Mouse (Mus musculus) forebrain, embryonic 14.5 days (tissue): ENCODE results near the gene Zfp598. TPM values are rescaled to one million over a fixed set of nuclear protein-coding genes. Genes with fewer than 3 reads are reported as not detected.

ENCODE experiments used
- ATAC-seq: fragments of 200-750 bp; cut with Nextera tagmentation; 2 replicates; pipeline ENCODE4 v1.8.0; 2017; ENCODE audit warnings: mild to moderate bottlenecking, moderate library complexity
- DNase-seq: peaks from one replicate; pipeline ENCODE4 v3.0.0-alpha.2; 2015; ENCODE audit warnings: low spot score
- H3K27ac ChIP-seq: fragments of 300-500 bp; sonication (generic); 2 replicates; pipeline ENCODE4 v1.5.1; 2014; ENCODE audit warnings: low read depth, mild to moderate bottlenecking, control low read depth, low read length, moderate library complexity
- H3K27me3 ChIP-seq: fragments of 300-500 bp; sonication (generic); replicated peaks from 2 replicates; pipeline ENCODE4 v1.6.1; 2014; ENCODE audit warnings: low read length, control low read depth, mixed read lengths; ENCODE audit not compliant: control insufficient read depth, insufficient read depth
- H3K36me3 ChIP-seq: fragments of 300-500 bp; sonication (generic); 2 replicates; pipeline ENCODE4 v1.6.1; 2014; ENCODE audit warnings: low read length, control low read depth; ENCODE audit not compliant: control insufficient read depth, insufficient read depth
- H3K4me1 ChIP-seq: fragments of 300-500 bp; sonication (generic); 2 replicates; pipeline ENCODE4 v1.6.1; 2014; ENCODE audit warnings: antibody characterized with exemption, low read length, control low read depth; ENCODE audit not compliant: control insufficient read depth, insufficient read depth
- H3K4me2 ChIP-seq: fragments of 300-500 bp; sonication (generic); 2 replicates; pipeline ENCODE4 v1.6.1; 2014; ENCODE audit warnings: mild to moderate bottlenecking, control low read depth, low read length
- H3K4me3 ChIP-seq: fragments of 300-500 bp; sonication (generic); 2 replicates; pipeline ENCODE4 v1.5.1; 2014; ENCODE audit warnings: low read depth, low read length, control low read depth
- H3K9ac ChIP-seq: fragments of 300-500 bp; sonication (generic); 2 replicates; pipeline ENCODE4 v1.6.1; 2014; ENCODE audit warnings: mild to moderate bottlenecking, low read length, control low read depth, moderate library complexity
- H3K9me3 ChIP-seq: fragments of 300-500 bp; sonication (generic); replicated peaks from 2 replicates; pipeline ENCODE4 v1.6.1; 2016; ENCODE audit warnings: low read length, control low read depth, mixed read lengths; ENCODE audit not compliant: control insufficient read depth
- WGBS: fragments of 180-500 bp; shearing (Covaris S2); extraction: QIAGEN DNeasy Blood & Tissue Kit; methylation state at CpG from one replicate; pipeline ENCODE4 v1.1.7; 2014; 5-methylcytosine and 5-hydroxymethylcytosine counted together
- polyA plus RNA-seq: library from polyadenylated mRNA; unstranded; fragments of >200 nt; fragmentation: Nextera tagmentation; extraction: Ambion mirVana; gene quantifications from 2 replicates; pipeline ENCODE4 v1.2.1, GENCODE M21; 2014

Gene Zfp598
- polyA plus RNA-seq, 1 experiment from 2014 or later: 14.9 TPM

GRCm38 (mm10) chr17:24644030-24644715, 25.3 kb upstream of the Zfp598 start:
- peak overlapping the region; percentile 14; the same call in 1 of the 2 replicates for H3K27ac ChIP-seq
- H3K4me2 ChIP-seq: no peak overlapping the region
- no peaks in the 10 kb centered on the region for H3K9me3 ChIP-seq
- H3K27me3 ChIP-seq: no peaks in the 10 kb centered on the region
- 63% methylated on average over 7 of the region's 7 CpGs for WGBS
- no peak for DNase-seq
- no peak for ATAC-seq
- no peaks in the 10 kb centered on the region for H3K4me1 ChIP-seq
- no peak overlapping the region for H3K4me3 ChIP-seq
- no peak overlapping the region for H3K9ac ChIP-seq
- no peaks in the 10 kb centered on the region for H3K36me3 ChIP-seq

DNA sequence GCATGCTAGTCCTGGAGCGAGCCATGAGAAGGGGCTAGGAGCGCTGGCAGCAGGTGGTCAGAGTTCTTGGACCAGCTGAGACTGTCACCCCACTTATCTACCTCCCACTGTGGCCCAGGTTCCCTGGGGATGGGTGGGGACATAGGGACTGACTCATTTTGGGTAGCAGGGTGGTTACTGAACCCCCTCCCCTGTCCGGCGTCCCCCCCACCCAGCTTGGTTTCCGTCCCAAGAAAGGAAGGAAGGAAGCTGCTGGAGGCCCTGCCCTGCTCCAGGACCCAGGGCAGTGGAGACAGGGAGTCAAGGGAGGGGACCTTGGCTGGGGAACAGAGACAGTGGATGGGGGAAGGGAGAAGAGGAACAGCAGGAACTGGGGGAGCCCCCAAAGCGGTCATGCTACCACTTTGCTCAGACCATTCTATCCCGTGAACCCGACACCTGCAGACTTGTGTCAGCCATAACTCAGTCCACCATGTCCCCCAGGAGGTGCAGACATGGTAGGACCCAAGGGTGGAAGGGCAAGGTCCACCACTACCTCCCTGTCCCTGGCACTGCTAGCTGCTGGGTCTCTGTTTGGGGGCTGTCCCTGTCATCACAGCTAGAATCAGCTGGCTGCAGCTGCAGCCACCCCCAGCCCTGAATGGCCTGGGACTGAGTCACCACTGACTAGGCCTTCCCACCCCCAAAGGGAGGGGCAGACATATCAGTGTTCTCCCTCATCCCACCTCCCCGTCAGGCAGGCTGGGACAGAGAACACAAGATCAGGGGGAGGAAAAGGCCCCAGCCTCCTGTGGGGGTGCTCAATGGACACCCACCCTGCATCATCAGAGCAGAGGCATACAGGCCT, 24.4 kb upstream of the Zfp598 start:
- H3K4me3 ChIP-seq: no peak overlapping the region
- no peaks in the 10 kb centered on the region for H3K36me3 ChIP-seq
- H3K4me1 ChIP-seq: peaks cover 3% of the 10 kb centered on the region
- no peaks in the 10 kb centered on the region for H3K9me3 ChIP-seq
- 89% methylated on average over 9 of the region's 9 CpGs for WGBS
- ATAC-seq: no peak
- H3K9ac ChIP-seq: no peak overlapping the region
- H3K27me3 ChIP-seq: no peaks in the 10 kb centered on the region
- peak overlapping the region; percentile 14; the same call in 1 of the 2 replicates for H3K27ac ChIP-seq
- H3K4me2 ChIP-seq: no peak overlapping the region
- DNase-seq: no peak

DNA sequence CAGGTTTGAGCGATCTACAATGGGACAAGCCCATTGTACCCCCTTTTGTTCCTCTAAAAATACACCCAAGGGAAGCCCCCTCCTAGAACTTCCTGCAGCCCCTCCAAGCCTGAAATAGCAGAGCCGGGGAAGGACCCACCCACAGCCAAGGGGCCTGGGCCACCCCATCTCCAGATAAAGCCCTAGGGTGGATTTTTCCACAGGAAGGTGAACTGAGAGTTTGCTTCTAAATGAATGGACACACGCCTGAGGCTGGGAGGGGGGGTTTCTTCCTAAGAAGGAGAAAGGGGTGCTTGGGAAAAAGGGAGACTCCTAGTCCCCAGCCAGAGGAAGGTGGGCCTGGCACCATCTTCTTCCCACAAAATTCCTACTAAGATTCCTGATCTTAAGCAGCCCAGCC, 23.6 kb upstream of the Zfp598 start:
- no peak for ATAC-seq
- Histone ChIP-seq H3K27ac (no peak overlapping the region), H3K27me3 (peaks cover 7% of the 10 kb centered on the region), H3K36me3 (no peaks in the 10 kb centered on the region), H3K4me1 (peaks cover 3% of the 10 kb centered on the region), H3K9me3 (no peaks in the 10 kb centered on the region), H3K4me2 (no peak overlapping the region), H3K9ac (no peak overlapping the region), H3K4me3 (no peak overlapping the region)
- DNase-seq: no peak
- WGBS: 81% methylated on average over 3 of the region's 3 CpGs

DNA sequence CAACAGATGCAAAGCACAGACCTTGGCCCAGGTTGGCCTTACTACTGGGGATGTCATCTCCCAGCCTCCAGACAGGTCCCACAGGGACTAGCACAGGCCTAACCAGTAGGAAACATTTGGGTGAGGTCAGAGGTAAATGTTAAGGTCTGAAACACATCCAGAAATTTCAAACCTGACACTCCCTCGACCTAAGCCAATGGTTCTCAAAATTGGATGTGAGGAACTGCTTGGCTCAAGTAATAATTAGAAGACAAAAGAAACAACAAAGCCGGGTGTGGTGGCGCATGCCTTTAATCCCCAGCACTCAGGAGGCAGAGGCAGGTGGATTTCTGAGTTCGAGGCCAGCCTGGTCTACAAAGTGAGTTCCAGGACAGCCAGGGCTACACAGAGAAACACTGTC, 23.1 kb upstream of the Zfp598 start:
- Histone ChIP-seq H3K27ac (no peak overlapping the region), H3K4me3 (no peak overlapping the region), H3K4me1 (peaks cover 3% of the 10 kb centered on the region), H3K4me2 (no peak overlapping the region), H3K9me3 (no peaks in the 10 kb centered on the region), H3K36me3 (no peaks in the 10 kb centered on the region), H3K9ac (no peak overlapping the region), H3K27me3 (peaks cover 11% of the 10 kb centered on the region)
- 83% methylated on average over 4 of the region's 4 CpGs for WGBS
- DNase-seq (no peak), ATAC-seq (no peak)

GRCm38 (mm10) chr17:24647493-24647892, 22.0 kb upstream of the Zfp598 start:
- Histone ChIP-seq H3K4me1 (peaks cover 3% of the 10 kb centered on the region), H3K9ac (no peak overlapping the region; the same call in 1 of the 2 replicates), H3K27ac (no peak overlapping the region), H3K4me2 (no peak overlapping the region), H3K4me3 (no peak overlapping the region), H3K9me3 (no peaks in the 10 kb centered on the region), H3K36me3 (no peaks in the 10 kb centered on the region), H3K27me3 (peaks cover 11% of the 10 kb centered on the region)
- WGBS: 82% methylated on average over 11 of the region's 11 CpGs
- ATAC-seq (no peak), DNase-seq (no peak)

DNA sequence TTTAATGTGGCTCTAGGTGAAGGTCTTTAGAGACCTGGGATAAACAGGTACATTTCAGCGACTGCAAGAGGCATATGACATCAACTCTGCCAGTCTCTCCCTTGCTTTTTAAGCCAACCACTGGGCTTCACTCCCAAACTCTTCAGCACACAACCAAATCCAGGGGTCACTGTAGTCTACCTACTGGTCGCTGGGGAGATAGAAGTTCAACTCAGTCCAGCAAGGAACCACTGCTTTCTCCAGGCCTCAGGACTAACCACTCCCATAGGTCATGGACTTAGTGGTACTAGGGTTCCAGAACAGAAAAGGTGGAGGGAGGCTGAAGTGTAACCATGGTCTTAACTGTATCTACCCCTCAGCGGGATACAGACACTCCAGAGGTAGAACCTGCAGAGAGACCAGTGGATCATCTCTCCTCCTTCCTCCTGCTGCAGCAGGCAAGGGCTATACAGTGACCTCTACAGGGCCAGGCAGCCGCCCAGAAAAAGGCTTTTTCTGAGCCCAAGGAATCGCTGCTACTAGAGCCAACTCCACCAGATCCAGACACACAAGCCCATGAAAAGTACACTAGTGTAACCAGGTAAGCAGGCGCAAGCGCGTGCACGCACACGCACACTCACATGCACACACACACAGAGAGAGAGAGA, 20.6 kb upstream of the Zfp598 start:
- Histone ChIP-seq H3K9me3 (no peaks in the 10 kb centered on the region), H3K9ac (no peak overlapping the region), H3K4me2 (peak overlapping the region; percentile 99), H3K27ac (no peak overlapping the region), H3K4me1 (peaks cover 3% of the 10 kb centered on the region), H3K27me3 (peaks cover 11% of the 10 kb centered on the region), H3K36me3 (no peaks in the 10 kb centered on the region), H3K4me3 (no peak overlapping the region)
- DNase-seq (no peak), ATAC-seq (no peak)
- 73% methylated on average over 10 of the region's 10 CpGs for WGBS

GRCm38 (mm10) chr17:24649581-24650069, 19.9 kb upstream of the Zfp598 start:
- ATAC-seq: peak; percentile 32
- H3K27me3 ChIP-seq: peaks cover 11% of the 10 kb centered on the region
- H3K4me1 ChIP-seq: peaks cover 3% of the 10 kb centered on the region
- no peaks in the 10 kb centered on the region for H3K36me3 ChIP-seq
- H3K4me3 ChIP-seq: peak overlapping the region; percentile 57
- no peak overlapping the region for H3K27ac ChIP-seq
- H3K9ac ChIP-seq: peak overlapping the region; percentile 82
- under 1% methylated on average over 34 of the region's 35 CpGs for WGBS
- peak overlapping the region; percentile 99 for H3K4me2 ChIP-seq
- DNase-seq: peak; percentile 17
- no peaks in the 10 kb centered on the region for H3K9me3 ChIP-seq

DNA sequence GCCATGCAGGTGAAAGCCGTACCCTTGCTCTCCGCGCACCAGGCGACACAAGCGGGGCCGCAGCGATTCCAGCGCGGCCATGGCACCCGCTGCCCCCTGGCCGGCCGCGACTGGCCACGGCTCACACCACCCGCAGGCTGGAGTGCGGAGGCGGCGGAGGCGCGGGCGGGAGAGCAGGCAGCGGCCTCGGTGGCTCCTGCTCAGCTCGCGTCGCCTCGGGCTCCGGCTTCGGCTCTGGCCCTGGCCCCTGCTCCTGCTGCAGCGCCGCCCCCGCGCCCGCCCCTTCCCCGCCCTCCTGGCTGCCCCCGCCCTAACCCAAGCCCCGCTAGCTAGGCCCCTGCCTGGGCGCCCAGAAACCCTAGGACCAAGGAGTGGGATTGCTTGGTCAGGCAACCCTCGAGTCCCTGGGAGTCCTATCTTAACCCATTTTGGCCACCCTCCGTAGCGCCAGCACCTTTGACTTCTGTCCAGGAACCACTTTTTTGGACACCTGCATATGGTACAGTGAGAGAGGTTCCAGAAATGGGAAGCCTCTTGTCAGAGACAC, 19.3 kb upstream of the Zfp598 start, which contains the start of gene Slc9a3r2:
Slc9a3r2 (minus strand) TSS at position 258 of the 547 bp plus-strand sequence.
- H3K9me3 ChIP-seq: no peaks in the 10 kb centered on the region
- H3K9ac ChIP-seq: peak within 1 kb of the TSS; percentile 82
- WGBS: 2% methylated on average over 30 of the region's 41 CpGs
- peaks cover 11% of the 10 kb centered on the region for H3K27me3 ChIP-seq
- no peaks in the 10 kb centered on the region for H3K36me3 ChIP-seq
- H3K4me2 ChIP-seq: peak within 1 kb of the TSS; percentile 99
- no peak within 1 kb of the TSS for H3K27ac ChIP-seq
- peak within 1 kb of the TSS; percentile 57 for H3K4me3 ChIP-seq
- peaks cover 3% of the 10 kb centered on the region for H3K4me1 ChIP-seq
- ATAC-seq: peak; percentile 65
- DNase-seq: peak; percentile 42
